Mouse (Mus musculus) limb, embryonic 12.5 days (tissue): ENCODE measurements around the gene Pmfbp1. TPM values are rescaled to one million over a fixed set of nuclear protein-coding genes. Genes with fewer than 3 reads are reported as not detected.
"Not testable (repeated sequence)": the region's sequence is repeated elsewhere in the genome, so short reads cannot be mapped to it uniquely, and the experiment has no call there.

ENCODE experiments used
- ATAC-seq: fragments of 200-750 bp; cut with Nextera tagmentation; 2 replicates; pipeline ENCODE4 v1.8.0; 2017; ENCODE audit warnings: low read depth, moderate TSS enrichment; ENCODE audit not compliant: insufficient number of reproducible peaks, insufficient read depth, low FRiP score, low TSS enrichment
- H3K27ac ChIP-seq: fragments of 300-500 bp; sonication (generic); 2 replicates; pipeline ENCODE4 v1.5.1; 2016; ENCODE audit warnings: mild to moderate bottlenecking, moderate library complexity
- H3K27me3 ChIP-seq: fragments of 300-500 bp; sonication (generic); 2 replicates; pipeline ENCODE4 v1.6.1; 2016; ENCODE audit warnings: mild to moderate bottlenecking, moderate library complexity
- H3K36me3 ChIP-seq: fragments of 300-500 bp; sonication (generic); 2 replicates; pipeline ENCODE4 v1.6.1; 2016; ENCODE audit warnings: mild to moderate bottlenecking, moderate library complexity
- H3K4me1 ChIP-seq: fragments of 300-500 bp; sonication (generic); replicated peaks from 2 replicates; pipeline ENCODE4 v1.6.1; 2016
- H3K4me2 ChIP-seq: fragments of 300-500 bp; sonication (generic); 2 replicates; pipeline ENCODE4 v1.6.1; 2016; ENCODE audit warnings: mild to moderate bottlenecking, moderate library complexity
- H3K4me3 ChIP-seq: fragments of 300-500 bp; sonication (generic); replicated peaks from 2 replicates; pipeline ENCODE4 v1.5.1; 2016; ENCODE audit warnings: mild to moderate bottlenecking
- H3K9ac ChIP-seq: fragments of 300-500 bp; sonication (generic); replicated peaks from 2 replicates; pipeline ENCODE4 v1.6.1; 2016; ENCODE audit warnings: mild to moderate bottlenecking, moderate library complexity
- H3K9me3 ChIP-seq: fragments of 300-500 bp; sonication (generic); 2 replicates; pipeline ENCODE4 v1.6.1; 2016; ENCODE audit warnings: mild to moderate bottlenecking, moderate library complexity
- WGBS: fragments of 180-500 bp; shearing (Covaris S2); methylation state at CpG from one replicate; pipeline ENCODE4 v1.1.7; 2016; 5-methylcytosine and 5-hydroxymethylcytosine counted together
- polyA plus RNA-seq: library from polyadenylated mRNA; unstranded; fragments of >200 nt; fragmentation: Nextera tagmentation; extraction: Ambion mirVana; gene quantifications from 2 replicates; pipeline ENCODE4 v1.2.1, GENCODE M21; 2016

The Pmfbp1 gene
- 0.14 and 0.15 TPM in 2 replicates for polyA plus RNA-seq

DNA sequence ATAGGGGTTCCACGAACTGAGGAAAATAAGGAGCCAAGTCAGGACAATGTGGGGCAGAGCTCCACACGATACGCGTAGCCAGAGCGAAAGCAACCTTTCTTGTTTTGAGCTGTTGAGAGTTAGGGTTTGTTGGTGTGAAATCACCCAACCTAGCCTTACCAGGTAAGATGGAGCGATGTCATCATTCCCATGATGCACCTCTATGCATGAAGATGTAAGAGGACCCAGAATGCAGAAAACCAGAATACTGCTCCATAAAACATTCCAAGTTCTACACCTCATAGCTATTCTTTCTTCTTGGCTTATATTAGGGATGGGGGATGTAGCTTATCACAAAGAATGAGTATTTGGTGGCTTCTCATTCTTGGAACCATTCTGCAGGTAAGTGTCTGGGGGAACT lies at the start of gene Pmfbp1:
Gene Pmfbp1 (plus strand): TSS at position 301 of the 400 bp plus-strand sequence.
- Histone ChIP-seq H3K9me3 (no peaks in the 10 kb centered on the region), H3K36me3 (no peaks in the 10 kb centered on the region), H3K9ac (no peak within 1 kb of the TSS), H3K27me3 (no peaks in the 10 kb centered on the region), H3K4me2 (no peak within 1 kb of the TSS), H3K4me1 (no peaks in the 10 kb centered on the region), H3K4me3 (no peak within 1 kb of the TSS), H3K27ac (no peak within 1 kb of the TSS)
- 91% methylated on average over 6 of the region's 6 CpGs for WGBS
- no peak for ATAC-seq

DNA sequence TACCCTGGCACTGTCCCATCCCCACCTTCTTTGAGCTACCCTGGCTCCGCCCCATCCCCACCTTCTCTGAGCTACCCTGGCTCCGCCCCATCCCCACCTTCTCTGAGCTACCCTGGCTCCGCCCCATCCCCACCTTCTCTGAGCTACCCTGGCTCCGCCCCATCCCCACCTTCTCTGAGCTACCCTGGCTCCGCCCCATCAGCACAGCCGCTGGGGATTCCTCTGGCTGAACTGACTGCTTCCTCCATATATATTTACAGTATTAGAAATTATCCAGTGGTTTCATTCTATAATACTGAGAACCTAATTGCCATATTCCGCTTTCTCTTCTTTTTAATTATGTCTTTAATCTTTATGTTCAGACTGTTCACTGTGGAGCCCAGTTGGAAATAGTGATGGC lies 46.9 kb upstream of the Pmfbp1 start:
- not testable (repeated sequence) for H3K9ac ChIP-seq, H3K4me2 ChIP-seq, ATAC-seq, H3K36me3 ChIP-seq, H3K27me3 ChIP-seq, H3K27ac ChIP-seq, H3K4me1 ChIP-seq, H3K4me3 ChIP-seq, H3K9me3 ChIP-seq
- WGBS = 33% methylated on average over 7 of the region's 7 CpGs

DNA sequence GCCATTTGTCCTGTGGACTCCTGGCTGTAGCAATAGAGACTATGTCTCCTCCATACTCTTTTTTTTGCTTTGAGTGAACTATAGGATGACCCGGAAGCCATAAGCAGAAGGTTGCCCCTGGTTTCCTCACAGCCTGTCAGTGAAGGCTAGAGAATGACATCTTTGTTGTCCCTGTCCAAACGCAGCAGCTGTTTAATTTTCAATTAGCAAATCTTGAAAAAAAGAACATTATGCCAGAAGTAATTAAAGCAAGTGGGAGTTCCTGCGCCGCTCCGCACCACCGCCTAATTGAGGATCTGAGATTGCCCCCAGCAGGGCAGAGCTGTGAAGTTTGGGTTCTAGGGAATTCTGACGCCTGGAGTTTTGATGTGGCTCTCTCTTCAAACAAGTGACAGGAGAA lies 42.8 kb upstream of the Pmfbp1 start:
- no peak for ATAC-seq

DNA sequence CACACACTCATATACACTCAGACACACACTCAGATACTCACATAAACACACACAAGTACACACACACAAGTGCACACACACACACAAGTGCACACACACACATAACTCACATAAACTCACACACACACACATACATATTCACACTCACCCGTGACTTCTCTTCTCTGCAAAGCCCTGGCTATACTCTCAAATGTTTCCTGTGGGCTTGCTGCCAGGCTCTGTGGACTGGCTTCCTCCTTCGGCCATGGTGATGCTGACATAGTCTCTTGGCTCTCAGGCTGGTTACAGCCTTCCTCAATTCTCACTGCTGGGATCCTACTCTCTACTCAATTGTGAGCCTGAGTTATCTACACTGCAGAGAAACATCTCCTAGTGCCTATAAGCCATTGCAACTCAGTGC lies 38.7 kb upstream of the Pmfbp1 start:
- H3K36me3 ChIP-seq = no peaks in the 10 kb centered on the region
- WGBS = 70% methylated on average over 2 of the region's 2 CpGs
- ATAC-seq = no peak
- H3K27me3 ChIP-seq = 0 out of 2 replicates have a peak, but pooled peaks cover 3% of the 10 kb centered on the region
- no peak overlapping the region for H3K4me3 ChIP-seq
- no peak overlapping the region for H3K4me2 ChIP-seq
- no peaks in the 10 kb centered on the region for H3K4me1 ChIP-seq
- H3K9ac ChIP-seq = no peak overlapping the region
- H3K27ac ChIP-seq = no peak overlapping the region
- H3K9me3 ChIP-seq = no peaks in the 10 kb centered on the region

More for the DNA sequence above, 42.8 kb upstream of the Pmfbp1 start:
- no peaks in the 10 kb centered on the region for H3K36me3 ChIP-seq
- 65% methylated on average over 7 of the region's 7 CpGs for WGBS
- H3K27me3 ChIP-seq = 0 out of 2 replicates have a peak, but pooled peaks cover 3% of the 10 kb centered on the region
- no peak overlapping the region for H3K4me3 ChIP-seq
- H3K4me2 ChIP-seq = no peak overlapping the region
- no peak overlapping the region for H3K9ac ChIP-seq
- H3K27ac ChIP-seq = no peak overlapping the region
- no peaks in the 10 kb centered on the region for H3K4me1 ChIP-seq
- H3K9me3 ChIP-seq = no peaks in the 10 kb centered on the region

DNA sequence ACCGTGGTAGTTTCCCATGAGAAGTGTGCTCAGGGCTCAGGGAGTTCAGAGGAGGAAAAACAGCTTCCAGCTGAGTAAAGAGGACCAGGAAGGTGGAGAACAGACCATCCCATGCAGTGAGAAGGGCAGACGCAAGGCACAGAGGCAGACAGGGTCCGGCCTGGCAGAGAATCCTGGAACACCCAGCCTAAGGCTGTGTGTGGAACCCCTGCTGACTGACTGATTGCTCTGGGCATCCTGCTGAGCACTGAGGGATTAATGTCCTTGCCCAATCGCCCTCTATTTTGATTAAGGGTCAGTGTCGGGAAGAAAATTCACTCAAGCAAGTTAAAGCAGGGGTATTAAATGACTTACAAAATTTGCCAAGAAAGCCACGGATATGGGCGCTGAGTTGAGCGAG lies 36.4 kb upstream of the Pmfbp1 start:
- WGBS = 66% methylated on average over 8 of the region's 8 CpGs
- Histone ChIP-seq H3K4me2 (no peak overlapping the region), H3K36me3 (no peaks in the 10 kb centered on the region), H3K4me3 (no peak overlapping the region), H3K9ac (no peak overlapping the region), H3K27ac (no peak overlapping the region), H3K4me1 (no peaks in the 10 kb centered on the region), H3K9me3 (no peaks in the 10 kb centered on the region), H3K27me3 (0 out of 2 replicates have a peak, but pooled peaks cover 3% of the 10 kb centered on the region)
- ATAC-seq = no peak

DNA sequence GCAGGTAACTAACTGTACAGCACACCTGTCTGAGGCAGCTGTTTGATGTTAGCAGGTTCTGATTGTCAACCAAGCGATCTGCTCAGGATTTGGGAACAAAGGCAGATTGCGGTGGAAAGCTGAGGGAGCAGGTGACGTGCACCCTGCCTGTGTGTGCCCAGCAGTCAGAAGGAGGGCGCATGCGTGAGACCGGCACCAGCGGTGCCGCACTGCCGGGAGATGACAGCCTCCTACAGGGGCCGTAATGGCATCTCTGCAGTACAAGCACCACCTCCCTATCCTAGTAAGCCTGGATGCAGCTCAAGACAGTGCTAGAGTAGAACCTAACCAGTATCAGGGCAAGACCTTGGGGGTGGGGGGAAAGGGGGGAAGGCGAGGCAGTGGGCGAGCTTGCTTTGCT lies 35.2 kb upstream of the Pmfbp1 start:
- Histone ChIP-seq H3K4me1 (peaks cover under 1% of the 10 kb centered on the region), H3K9me3 (no peaks in the 10 kb centered on the region), H3K27me3 (no peaks in the 10 kb centered on the region), H3K36me3 (no peaks in the 10 kb centered on the region), H3K27ac (no peak overlapping the region), H3K4me3 (no peak overlapping the region), H3K4me2 (no peak overlapping the region), H3K9ac (no peak overlapping the region)
- 81% methylated on average over 12 of the region's 12 CpGs for WGBS
- ATAC-seq = no peak

DNA sequence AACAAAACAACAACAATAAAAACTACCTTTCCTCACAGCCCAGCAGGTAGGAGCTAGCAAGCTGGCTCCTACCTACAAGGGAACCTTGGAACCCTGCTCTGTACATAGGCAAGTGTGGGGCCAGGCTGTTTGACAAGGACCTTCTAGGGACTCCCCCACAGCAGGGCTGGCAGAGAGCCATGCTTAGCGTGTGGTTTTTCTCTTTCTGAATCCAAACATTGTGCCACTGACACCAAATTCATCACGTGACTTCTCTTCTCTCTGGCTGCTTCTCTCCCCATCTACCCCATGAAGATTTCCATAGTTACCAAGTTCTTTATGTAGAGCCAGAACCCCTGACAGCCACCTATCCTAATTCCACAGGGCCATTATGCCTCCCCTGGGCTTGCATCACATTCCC lies 30.8 kb upstream of the Pmfbp1 start:
- ATAC-seq = no peak
- 0 out of 2 replicates have a peak, but pooled peaks cover 3% of the 10 kb centered on the region for H3K27me3 ChIP-seq
- no peak overlapping the region for H3K9ac ChIP-seq
- no peak overlapping the region for H3K4me2 ChIP-seq
- 72% methylated on average over 2 of the region's 2 CpGs for whole genome bisulfite sequencing
- peaks cover 31% of the 10 kb centered on the region for H3K4me1 ChIP-seq
- no peak overlapping the region for H3K4me3 ChIP-seq
- no peaks in the 10 kb centered on the region for H3K9me3 ChIP-seq
- no peak overlapping the region for H3K27ac ChIP-seq
- H3K36me3 ChIP-seq = no peaks in the 10 kb centered on the region

DNA sequence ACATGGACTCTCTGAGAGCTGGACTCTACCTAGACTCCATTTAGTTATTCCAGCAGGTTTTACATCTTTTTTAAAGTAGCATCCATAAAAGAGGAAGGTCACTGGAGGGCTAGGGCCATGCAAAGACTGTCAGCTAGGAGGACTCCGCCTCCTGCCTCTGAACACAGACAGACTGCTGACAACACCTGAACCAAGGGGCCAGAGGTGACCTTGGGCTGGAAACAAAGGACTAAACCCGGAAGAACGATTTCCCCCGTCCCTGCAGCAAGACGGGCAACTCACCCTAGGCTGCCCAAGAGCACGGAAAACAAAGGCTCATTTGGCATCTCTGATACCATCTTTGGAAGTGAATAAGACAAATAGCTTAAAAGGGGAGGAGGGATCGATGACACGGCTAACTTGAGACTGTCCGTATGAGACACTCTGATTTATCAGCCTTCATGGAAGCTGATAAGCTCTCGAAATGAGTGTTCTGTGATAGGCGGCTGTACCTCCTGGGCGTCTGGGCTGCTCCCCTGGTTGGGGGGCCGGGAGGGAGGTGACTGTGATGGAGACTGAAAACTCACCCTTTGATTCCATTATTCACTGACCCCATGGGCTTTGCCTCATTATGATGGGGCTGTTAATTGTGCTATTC lies 30.0 kb upstream of the Pmfbp1 start:
- peak overlapping the region; percentile 46 for H3K4me2 ChIP-seq
- H3K36me3 ChIP-seq = no peaks in the 10 kb centered on the region
- H3K27ac ChIP-seq = no peak overlapping the region
- H3K4me1 ChIP-seq = peaks cover 38% of the 10 kb centered on the region
- H3K9ac ChIP-seq = no peak overlapping the region
- 23% methylated on average over 13 of the region's 13 CpGs for WGBS
- no peak overlapping the region for H3K4me3 ChIP-seq
- no peaks in the 10 kb centered on the region for H3K9me3 ChIP-seq
- ATAC-seq = no peak
- H3K27me3 ChIP-seq = 0 out of 2 replicates have a peak, but pooled peaks cover 3% of the 10 kb centered on the region

DNA sequence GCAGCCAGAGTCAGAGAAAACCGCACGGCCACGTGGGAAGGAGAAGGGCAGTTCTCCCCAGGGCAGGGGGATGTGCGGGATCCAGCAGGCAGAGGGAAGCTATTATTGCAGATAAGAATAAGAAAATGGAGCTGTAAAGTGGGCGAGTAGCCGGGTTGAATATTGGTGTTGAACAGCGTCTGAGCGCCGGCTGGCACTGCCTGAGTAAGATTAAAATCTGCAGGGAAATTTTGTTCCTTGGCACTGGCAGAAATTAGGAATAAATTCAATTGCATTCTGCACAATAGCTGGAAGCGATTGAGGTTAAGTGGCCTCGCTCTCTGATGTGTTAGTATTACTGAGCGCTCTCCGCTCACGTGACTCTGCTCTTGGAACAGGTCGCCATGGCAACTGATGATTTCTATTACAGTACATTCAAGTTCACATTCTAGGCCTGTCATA lies 29.4 kb upstream of the Pmfbp1 start:
- no peaks in the 10 kb centered on the region for H3K36me3 ChIP-seq
- peaks cover 45% of the 10 kb centered on the region for H3K4me1 ChIP-seq
- ATAC-seq = 0 out of 2 replicates have a peak, but pooled peaks have one; percentile 72
- peak overlapping the region; percentile 62; the same call in 1 of the 2 replicates for H3K27ac ChIP-seq
- WGBS = 33% methylated on average over 15 of the region's 15 CpGs
- 0 out of 2 replicates have a peak, but pooled peaks cover 3% of the 10 kb centered on the region for H3K27me3 ChIP-seq
- no peak overlapping the region for H3K9ac ChIP-seq
- H3K4me3 ChIP-seq = 0 out of 2 replicates have a peak overlapping the region, but pooled peaks have one; percentile 7
- no peaks in the 10 kb centered on the region for H3K9me3 ChIP-seq
- H3K4me2 ChIP-seq = peak overlapping the region; percentile 46

DNA sequence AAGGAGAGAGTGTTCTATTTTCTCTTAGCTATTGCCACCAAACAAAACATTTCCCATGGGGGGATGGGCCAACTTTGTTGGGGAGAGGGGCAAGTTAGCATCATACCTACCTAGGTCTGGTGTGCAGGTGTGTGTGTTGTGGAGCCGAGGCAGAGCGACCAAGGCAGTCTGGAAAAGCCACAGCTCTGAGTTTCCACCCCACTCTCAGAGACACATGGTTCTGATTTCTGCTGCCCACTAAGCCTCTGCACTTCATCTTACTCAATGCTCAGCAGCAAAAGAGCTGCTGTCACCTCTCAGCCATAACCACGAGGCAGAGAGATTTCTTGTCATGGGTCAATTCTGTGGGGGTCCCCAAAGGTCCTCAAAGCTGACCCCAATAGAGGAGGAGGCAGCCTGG lies 28.8 kb upstream of the Pmfbp1 start:
- Histone ChIP-seq H3K27me3 (0 out of 2 replicates have a peak, but pooled peaks cover 3% of the 10 kb centered on the region), H3K27ac (peak overlapping the region; percentile 72), H3K9ac (no peak overlapping the region), H3K36me3 (no peaks in the 10 kb centered on the region), H3K4me1 (peaks cover 50% of the 10 kb centered on the region), H3K4me2 (peak overlapping the region; percentile 46), H3K9me3 (no peaks in the 10 kb centered on the region), H3K4me3 (no peak overlapping the region)
- peak; percentile 35; the same call in 1 of the 2 replicates for ATAC-seq
- 19% methylated on average over 3 of the region's 3 CpGs for WGBS

DNA sequence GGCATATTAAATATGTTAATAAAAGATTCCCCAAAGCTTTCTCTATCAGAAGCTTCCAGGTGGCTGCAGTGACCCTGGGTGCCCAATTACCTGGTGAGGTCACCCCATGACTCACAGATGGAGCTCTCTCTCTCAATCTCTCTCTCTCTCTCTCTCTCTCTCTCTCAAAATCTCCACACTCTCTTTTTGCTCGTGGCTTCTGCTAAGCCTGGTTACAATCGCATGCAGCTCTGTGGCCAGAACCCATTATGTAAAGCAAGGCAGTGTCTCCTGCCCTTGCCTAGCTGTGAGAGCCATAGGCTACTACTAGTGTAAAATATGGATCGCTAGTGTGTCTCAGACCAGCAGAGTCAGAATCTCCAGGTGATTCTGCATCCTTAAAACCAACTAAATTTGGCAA lies 28.1 kb upstream of the Pmfbp1 start:
- Histone ChIP-seq H3K4me1 (peaks cover 50% of the 10 kb centered on the region), H3K9me3 (no peaks in the 10 kb centered on the region), H3K36me3 (no peaks in the 10 kb centered on the region), H3K9ac (no peak overlapping the region), H3K4me2 (no peak overlapping the region), H3K27ac (peak overlapping the region; percentile 72; the same call in 1 of the 2 replicates), H3K27me3 (0 out of 2 replicates have a peak, but pooled peaks cover 3% of the 10 kb centered on the region), H3K4me3 (no peak overlapping the region)
- WGBS = 49% methylated on average over 3 of the region's 3 CpGs
- no peak for ATAC-seq
